Comparison of ENCODE assay signal across 7 mouse cellular contexts in genomic region chr17:21909456-21910052, GRCm38 (mm10). TPM values are rescaled to one million over a fixed set of nuclear protein-coding genes. Genes with fewer than 3 reads are reported as not detected.
A peak's percentile ranks its signal among the peaks of the same experiment; 100 is the strongest.
DNase-seq lines count a peak whose midpoint lies in the region; ATAC-seq lines count a peak whose summit lies in the region.
"Not testable (repeated sequence)": the region's sequence is repeated elsewhere in the genome, so short reads cannot be mapped to it uniquely, and the experiment has no call there.

Gene Zfp995 (minus strand): TSS chr17:21909926.

- peak; percentile 78 for DNase-seq in adrenal gland, postnatal 10 days
- DNase-seq in embryonic facial prominence, embryonic 10.5 days (ENCODE audit: low spot score): peak; percentile 71
- DNase-seq in kidney, adult 11 months: peak; percentile 70
- DNase-seq in left cerebral cortex, postnatal 4 days: peak; percentile 59
- peak; percentile 92 for DNase-seq in midbrain, embryonic 11.5 days (ENCODE audit: low spot score, missing footprints)
- DNase-seq in right cerebral cortex, postnatal 4 days: peak; percentile 42

- intact Hi-C loops in left cerebral cortex, postnatal 4 days (cut with DNase I): not testable (repeated sequence)

- peak within 1 kb of the TSS; percentile 60 for H3K4me2 ChIP-seq in midbrain, embryonic 11.5 days

- under 1% methylated on average over 24 of the region's 24 CpGs for WGBS in embryonic facial prominence, embryonic 10.5 days
- 0% methylated on average over 24 of the region's 24 CpGs for WGBS in midbrain, embryonic 11.5 days

- not testable (repeated sequence) for H3K27me3 ChIP-seq in embryonic facial prominence, embryonic 10.5 days (replicated peaks; ENCODE audit: low read depth, poor library complexity, severe bottlenecking); midbrain, embryonic 11.5 days (ENCODE audit: control insufficient read depth, insufficient read depth, low read length)

- H3K4me1 ChIP-seq in embryonic facial prominence, embryonic 10.5 days; midbrain, embryonic 11.5 days (ENCODE audit: control insufficient read depth, insufficient read depth, low read length): not testable (repeated sequence)

- peak within 1 kb of the TSS; percentile 79 for H3K9ac ChIP-seq in midbrain, embryonic 11.5 days (ENCODE audit: low read length)

- ATAC-seq in granulocyte monocyte progenitor cell, adult 5-6 weeks (replicated peaks; ENCODE audit: poor library complexity, severe bottlenecking): peak; percentile 100
- peak; percentile 99 for ATAC-seq in midbrain, embryonic 11.5 days (ENCODE audit: low FRiP score)

- peak within 1 kb of the TSS; percentile 82 for H3K27ac ChIP-seq in embryonic facial prominence, embryonic 10.5 days (replicated peaks)
- not testable (repeated sequence) for H3K27ac ChIP-seq in midbrain, embryonic 11.5 days (ENCODE audit: low read depth, low read length)

- peak within 1 kb of the TSS; percentile 74 for H3K4me3 ChIP-seq in embryonic facial prominence, embryonic 10.5 days
- peak within 1 kb of the TSS; percentile 61 for H3K4me3 ChIP-seq in midbrain, embryonic 11.5 days (ENCODE audit: low read depth, low read length)

- H3K36me3 ChIP-seq in embryonic facial prominence, embryonic 10.5 days (replicated peaks): peaks cover 13% of the 10 kb centered on the region
- H3K36me3 ChIP-seq in midbrain, embryonic 11.5 days (ENCODE audit: control insufficient read depth, insufficient read depth, low read length): not testable (repeated sequence)

- not testable (repeated sequence) for H3K9me3 ChIP-seq in embryonic facial prominence, embryonic 10.5 days; midbrain, embryonic 11.5 days (ENCODE audit: control insufficient read depth, low read length)

RNA-seq across cellular contexts. Expression of gene Zfp995, which starts in this region (rescaled TPM):
- total RNA-seq in adrenal gland, postnatal 10 days (2021): 1 to 10 TPM; 3.9 to 4.1 TPM
- polyA plus RNA-seq in embryonic facial prominence, embryonic 10.5 days (2016; fragmentation: Nextera tagmentation; extraction: Ambion mirVana): 6.5 and 7.5 TPM in 2 replicates
- 5.4 and 13.7 TPM in 2 replicates for total RNA-seq in granulocyte monocyte progenitor cell, adult 5-6 weeks (2014; fragmentation: Nextera tagmentation)
- total RNA-seq in granulocyte monocyte progenitor cell, adult 5-6 weeks (2017): 7.9 and 9.1 TPM in 2 replicates
- total RNA-seq in left cerebral cortex, postnatal 4 days (2021): 1 to 10 TPM; 5.9 to 6.5 TPM
- polyA plus RNA-seq in midbrain, embryonic 11.5 days (2014; fragmentation: Nextera tagmentation; extraction: Ambion mirVana): 8.8 and 10.1 TPM in 2 replicates

Comparison
In these comparisons a context has a peak if more than half of its experiments do, and no peak if none do; other contexts are left out.
1. DNase-seq: peak in every context shown above with its lines; median percentile 92 in midbrain, embryonic 11.5 days; 78 in adrenal gland, postnatal 10 days; 71 in embryonic facial prominence, embryonic 10.5 days; 70 in kidney, adult 11 months; 59 in left cerebral cortex, postnatal 4 days; 42 in right cerebral cortex, postnatal 4 days.